Mouse (Mus musculus) C2C12 (cell line): ENCODE results near the gene Cldn10. TPM values are rescaled to one million over a fixed set of nuclear protein-coding genes. Genes with fewer than 3 reads are reported as not detected.

ENCODE experiments used
- H3K27me3 ChIP-seq: one replicate; pipeline ENCODE4 v1.6.1; 2011; ENCODE audit not compliant: control insufficient read depth, insufficient read depth, insufficient read length
- H3K36me3 ChIP-seq: one replicate; pipeline ENCODE4 v1.6.1; 2011; ENCODE audit not compliant: control insufficient read depth, insufficient read depth
- H3K4me3 ChIP-seq: one replicate; pipeline ENCODE4 v1.5.1; 2011; ENCODE audit warnings: mild to moderate bottlenecking, control low read depth; ENCODE audit not compliant: poor library complexity, insufficient read depth, severe bottlenecking
- H3K79me2 ChIP-seq: one replicate; pipeline ENCODE4 v1.6.1; 2011; ENCODE audit not compliant: control insufficient read depth, insufficient read depth
- H3K79me3 ChIP-seq: one replicate; pipeline ENCODE4 v1.6.1; 2011; ENCODE audit warnings: low read depth, control low read depth
- H3ac ChIP-seq: one replicate; pipeline ENCODE3; 2011; ENCODE audit warnings: low read depth; ENCODE audit not compliant: control insufficient read depth, insufficient read length
- CEBPB ChIP-seq: IDR thresholded peaks from one replicate; pipeline ENCODE4 v1.6.1; 2011; ENCODE audit warnings: low read depth, mild to moderate bottlenecking, control low read depth, moderate library complexity
- CTCF ChIP-seq: IDR thresholded peaks from one replicate; pipeline ENCODE4 v1.5.1; 2011; ENCODE audit not compliant: control insufficient read depth, insufficient read depth, insufficient read length
- FOSL1 ChIP-seq: IDR thresholded peaks from one replicate; pipeline ENCODE4 v1.8.0; 2011; ENCODE audit warnings: mild to moderate bottlenecking, low read length; ENCODE audit not compliant: poor library complexity, insufficient read depth, severe bottlenecking
- MAX ChIP-seq: IDR thresholded peaks from one replicate; pipeline ENCODE4 v1.6.1; 2011; ENCODE audit warnings: mild to moderate bottlenecking, control low read depth
- MYOD1 ChIP-seq: IDR thresholded peaks from one replicate; pipeline ENCODE4 v1.6.1; 2011; ENCODE audit warnings: low read depth; ENCODE audit not compliant: control insufficient read depth, insufficient read length
- MYOG ChIP-seq: IDR thresholded peaks from one replicate; pipeline ENCODE4 v1.6.1; 2011; ENCODE audit not compliant: control insufficient read depth, insufficient read length; ENCODE audit errors: extremely low read depth
- USF1 ChIP-seq: IDR thresholded peaks from one replicate; pipeline ENCODE4 v1.6.1; 2011; ENCODE audit warnings: low read depth, mild to moderate bottlenecking, control low read depth, moderate library complexity
- polyA plus RNA-seq: library from polyadenylated mRNA; unstranded; fragments of >200 nt; fragmentation: generic; extraction: Trizol; gene quantifications from one replicate; pipeline ENCODE4 v1.2.1, GENCODE M21; 2012; ENCODE audit warnings: missing spikeins

Cldn10 gene
- polyA plus RNA-seq, 1 experiment = not detected

- Histone ChIP-seq H3K27me3 (peaks cover 3% of the 10 kb centered on the region), H3K4me3 (no peak overlapping the region), H3K79me3 (no peaks in the 10 kb centered on the region), H3K36me3 (no peaks in the 10 kb centered on the region), H3ac (no peak overlapping the region), H3K79me2 (no peaks in the 10 kb centered on the region)
- TF ChIP-seq MYOG = no peak
- TF ChIP-seq CTCF = no peak
- TF ChIP-seq FOSL1 = no peak
- TF ChIP-seq CEBPB = no peak
- TF ChIP-seq MYOD1 = no peak
- TF ChIP-seq USF1 = no peak
- no peak for TF ChIP-seq MAX
Measured at GRCm38 (mm10) chr14:118775554-118775953, 12.2 kb upstream of the Cldn10 start.

GRCm38 (mm10) chr14:118776372-118776771 lies 11.3 kb upstream of the Cldn10 start:
- Histone ChIP-seq H3K79me3 (no peaks in the 10 kb centered on the region), H3ac (no peak overlapping the region), H3K4me3 (no peak overlapping the region), H3K36me3 (no peaks in the 10 kb centered on the region), H3K79me2 (no peaks in the 10 kb centered on the region), H3K27me3 (peaks cover 5% of the 10 kb centered on the region)
- TF ChIP-seq FOSL1 = no peak
- no peak for TF ChIP-seq MYOD1

- no peaks in the 10 kb centered on the region for H3K36me3 ChIP-seq
- no peak overlapping the region for H3ac ChIP-seq
- no peaks in the 10 kb centered on the region for H3K79me2 ChIP-seq
- TF ChIP-seq MYOD1 = no peak
- no peak for TF ChIP-seq MAX
- TF ChIP-seq CEBPB = no peak
- TF ChIP-seq MYOG = no peak
- TF ChIP-seq FOSL1 = no peak
- TF ChIP-seq CTCF = no peak
- no peak for TF ChIP-seq USF1
- H3K4me3 ChIP-seq = no peak overlapping the region
- peaks cover 16% of the 10 kb centered on the region for H3K27me3 ChIP-seq
- no peaks in the 10 kb centered on the region for H3K79me3 ChIP-seq
Measured at GRCm38 (mm10) chr14:118777478-118777877, 10.2 kb upstream of the Cldn10 start.

- no peaks in the 10 kb centered on the region for H3K79me3 ChIP-seq
- TF ChIP-seq USF1 = no peak
- TF ChIP-seq FOSL1 = no peak
- no peak for TF ChIP-seq MYOD1
- no peak for TF ChIP-seq MAX
- no peak for TF ChIP-seq CTCF
- TF ChIP-seq MYOG = no peak
- no peak for TF ChIP-seq CEBPB
- H3K4me3 ChIP-seq = no peak overlapping the region
- H3K36me3 ChIP-seq = no peaks in the 10 kb centered on the region
- peaks cover 22% of the 10 kb centered on the region for H3K27me3 ChIP-seq
- H3ac ChIP-seq = no peak overlapping the region
- no peaks in the 10 kb centered on the region for H3K79me2 ChIP-seq
Measured at GRCm38 (mm10) chr14:118781601-118782000, 6.1 kb upstream of the Cldn10 start.

DNA sequence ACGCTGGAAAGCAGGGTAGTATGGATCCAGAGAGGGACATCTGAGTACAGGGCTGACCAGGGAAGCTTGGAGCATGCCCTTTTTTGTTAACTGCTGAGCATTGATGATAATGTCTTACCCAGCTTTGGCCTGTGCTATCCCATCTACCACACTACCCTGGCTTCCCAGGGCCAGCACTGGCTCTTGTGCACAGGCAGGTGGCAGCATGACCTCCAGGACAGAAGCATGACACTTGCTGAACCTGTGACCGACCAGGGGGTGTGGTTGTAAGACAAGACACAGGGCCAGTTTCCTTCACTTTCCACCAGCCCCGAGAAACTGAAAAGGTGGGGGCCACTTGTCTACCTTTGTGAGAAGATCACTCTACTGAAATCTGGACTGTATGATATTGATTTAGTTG lies 5.5 kb upstream of the Cldn10 start:
- Histone ChIP-seq H3K27me3 (peaks cover 22% of the 10 kb centered on the region), H3K79me2 (no peaks in the 10 kb centered on the region), H3K79me3 (no peaks in the 10 kb centered on the region), H3K4me3 (no peak overlapping the region), H3ac (no peak overlapping the region), H3K36me3 (no peaks in the 10 kb centered on the region)
- TF ChIP-seq FOSL1 (no peak), MYOD1 (no peak), USF1 (no peak), MAX (no peak), CTCF (no peak), CEBPB (no peak), MYOG (no peak)

DNA sequence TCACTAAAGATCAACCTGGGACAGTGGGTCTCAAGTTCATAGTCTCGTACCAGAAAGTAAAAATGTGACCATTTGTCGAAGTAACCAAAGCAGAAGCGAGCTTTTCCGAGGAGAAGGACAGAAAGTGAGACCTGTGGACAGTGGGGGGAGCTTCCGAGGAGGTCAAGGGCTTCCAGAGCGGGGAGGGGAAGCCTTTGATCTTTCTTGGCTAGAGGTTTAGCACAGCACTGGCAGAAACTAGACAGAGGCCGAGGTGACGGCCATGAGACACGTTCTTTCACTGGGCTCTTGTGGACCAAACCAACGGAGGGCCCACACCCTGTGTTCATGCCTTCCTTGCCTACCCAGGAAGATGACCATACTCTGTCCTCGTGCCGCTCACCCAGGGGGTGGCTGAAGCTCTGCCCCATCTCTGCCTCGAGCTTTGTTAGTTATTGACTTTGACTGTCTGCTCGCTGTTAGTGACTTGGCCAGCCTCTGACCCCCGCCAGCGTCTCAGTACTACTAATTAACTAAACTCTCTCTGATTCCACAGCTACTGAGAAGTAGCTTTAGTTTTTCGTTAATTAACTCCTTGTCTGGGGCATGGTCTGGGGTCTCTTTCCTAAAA lies 4.3 kb upstream of the Cldn10 start:
- H3K79me3 ChIP-seq = no peaks in the 10 kb centered on the region
- no peaks in the 10 kb centered on the region for H3K79me2 ChIP-seq
- H3K36me3 ChIP-seq = no peaks in the 10 kb centered on the region
- no peak for TF ChIP-seq FOSL1
- no peak for TF ChIP-seq MYOD1
- no peak for TF ChIP-seq CEBPB
- H3ac ChIP-seq = no peak overlapping the region
- no peak overlapping the region for H3K4me3 ChIP-seq
- peaks cover 22% of the 10 kb centered on the region for H3K27me3 ChIP-seq
